Mouse (Mus musculus): Measurements from ENCODE around the gene Gm20814. TPM values are rescaled to one million over a fixed set of nuclear protein-coding genes. Genes with fewer than 3 reads are reported as not detected.

Gm20814 gene
- not detected in 2 replicates for polyA plus RNA-seq (2012; rRNA removed)

DNA sequence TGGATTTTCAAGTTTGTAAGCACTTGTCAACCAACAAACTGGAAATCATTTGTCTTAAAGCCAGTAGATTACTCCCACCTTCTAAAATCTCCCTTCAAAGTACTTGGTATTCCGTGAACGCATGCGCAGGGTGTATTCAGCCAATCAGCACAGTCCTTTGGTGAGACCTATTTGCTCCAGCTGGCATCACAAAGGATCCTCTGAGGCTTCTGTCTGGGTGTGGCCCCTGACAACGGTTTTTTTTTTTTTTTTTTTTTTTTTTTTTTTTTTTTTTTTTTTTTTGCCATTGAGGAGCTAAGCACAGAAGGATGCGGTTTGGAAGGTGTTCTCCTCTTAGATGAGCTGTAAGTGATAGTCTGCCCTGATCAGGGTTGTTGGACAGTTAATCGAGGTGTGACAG lies at the start of gene Gm20814:
Gene Gm20814, plus strand, starts transcription at position 301 of the 400 bp plus-strand sequence.

Measured in liver, embryonic 14 days (tissue).